8 mouse cellular contexts compared by ENCODE assay signal in the genomic region with DNA sequence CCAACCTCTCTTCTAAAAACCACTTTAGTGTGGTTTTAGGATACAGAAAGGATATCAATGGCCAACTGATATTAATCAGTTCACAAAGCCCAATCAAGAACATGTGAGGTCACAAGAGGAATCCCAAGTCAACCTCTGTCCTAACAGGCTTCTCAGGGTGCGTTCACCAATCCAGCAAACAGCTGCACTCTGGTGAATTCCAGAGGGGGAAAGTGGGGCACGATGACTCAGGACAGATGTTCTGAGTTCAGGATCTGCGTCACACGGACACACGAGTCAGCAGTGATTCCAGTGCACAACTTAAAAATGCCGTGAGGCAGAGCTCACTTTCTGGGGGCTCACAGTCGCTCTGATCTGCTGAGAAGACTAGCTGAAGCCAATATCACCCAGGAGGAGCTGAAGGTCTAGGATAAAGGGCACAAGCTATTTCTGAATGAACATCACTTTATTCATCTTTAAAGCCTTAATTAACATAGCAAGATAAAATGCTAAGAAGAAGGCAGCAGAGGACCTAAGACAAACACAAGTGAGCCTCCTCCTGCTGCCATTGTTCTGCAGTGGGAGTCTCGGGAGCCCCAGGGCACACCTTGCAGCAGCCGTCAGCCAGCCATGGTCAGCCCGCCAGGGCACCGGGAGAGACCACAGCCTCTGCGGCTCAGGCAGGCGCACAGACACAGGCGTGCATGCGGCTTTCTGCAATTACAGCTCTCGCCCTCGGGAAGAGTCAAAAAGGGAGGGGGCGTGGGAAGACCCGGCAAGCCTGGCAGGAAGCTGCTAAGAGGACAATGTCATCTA. TPM values are rescaled to one million over a fixed set of nuclear protein-coding genes. Genes with fewer than 3 reads are reported as not detected.
DNase-seq lines count a peak whose midpoint lies in the region; ATAC-seq lines count a peak whose summit lies in the region.

No protein-coding gene starts in this region.

- H3K9me3 ChIP-seq in hindbrain, embryonic 14.5 days (ENCODE audit: control insufficient read depth, low read length): no peaks in the 10 kb centered on the region

- ATAC-seq in CD4-positive, CD25-positive, alpha-beta regulatory T cell, adult 4 months: peak; percentile 27
- peak; percentile 72 for ATAC-seq in hindbrain, embryonic 14.5 days (ENCODE audit: low FRiP score)
- ATAC-seq in megakaryocyte, adult 5-6 weeks (ENCODE audit: poor library complexity, severe bottlenecking): peak; percentile 28; the same call in 1 of the 2 replicates

- H3K9ac ChIP-seq in hindbrain, embryonic 14.5 days: peak overlapping the region; percentile 77

- WGBS in hindbrain, embryonic 14.5 days: 17% methylated on average over 19 of the region's 19 CpGs

- peak overlapping the region; percentile 71 for H3K4me2 ChIP-seq in hindbrain, embryonic 14.5 days (replicated peaks)

- H3K4me1 ChIP-seq in hindbrain, embryonic 14.5 days (replicated peaks; ENCODE audit: control insufficient read depth, insufficient read depth, low read length): 0 out of 2 replicates have a peak, but pooled peaks cover 5% of the 10 kb centered on the region

- no peaks in the 10 kb centered on the region for H3K27me3 ChIP-seq in hindbrain, embryonic 14.5 days (ENCODE audit: control insufficient read depth, insufficient read depth, low read length)

- peak; percentile 33 for DNase-seq in gastrocnemius, adult 18-20 months (ENCODE audit: low spot score)
- DNase-seq in gastrocnemius, postnatal 4 days (ENCODE audit: low spot score in 2 of 2): no peak
- peak; percentile 71 for DNase-seq in embryo, embryonic 9.5 days (ENCODE audit: extremely low spot score)
- DNase-seq in hindbrain, embryonic 14.5 days (ENCODE audit: low spot score): peak; percentile 72
- DNase-seq in right cerebral cortex, postnatal 36 days (ENCODE audit: low spot score in 2 of 2): peak; percentile 21 to 48
- no peak for DNase-seq in urinary bladder, postnatal 36 days (ENCODE audit: low spot score in 2 of 2)

- peak overlapping the region; percentile 51 for H3K4me3 ChIP-seq in hindbrain, embryonic 14.5 days (replicated peaks; ENCODE audit: low read length)

- no peaks in the 10 kb centered on the region for H3K36me3 ChIP-seq in hindbrain, embryonic 14.5 days (replicated peaks; ENCODE audit: control insufficient read depth, insufficient read depth)

- H3K27ac ChIP-seq in hindbrain, embryonic 14.5 days: peak overlapping the region; percentile 82

RNA-seq across cellular contexts. Expression of gene Ttc39b, which starts 39.9 kb away (rescaled TPM):
- 1 to 10 TPM; 5.0 to 6.0 TPM for total RNA-seq in gastrocnemius, adult 18-20 months (2021)
- total RNA-seq in gastrocnemius, postnatal 4 days (2021): 1 to 10 TPM; 6.5 to 9.2 TPM
- polyA plus RNA-seq in CD4-positive, CD25-positive, alpha-beta regulatory T cell, adult 4 months (2017; shearing (Covaris generic)): 100 to 1,000 TPM in 1 of 2 experiments, 10 to 100 TPM in 1; 90.9 to 104 TPM
- polyA plus RNA-seq in hindbrain, embryonic 14.5 days (2014; fragmentation: Nextera tagmentation; extraction: Ambion mirVana): 8.2 and 9.0 TPM in 2 replicates
- 4.4 and 5.3 TPM in 2 replicates for total RNA-seq in megakaryocyte, adult 5-6 weeks (2015)
- 4.9 and 5.0 TPM in 2 replicates for total RNA-seq in megakaryocyte, adult 5-6 weeks (2017)

Comparison
In these comparisons a context has a peak if more than half of its experiments do, and no peak if none do; other contexts are left out.
1. DNase-seq: peak in gastrocnemius, adult 18-20 months (single experiment), embryo, embryonic 9.5 days (single experiment), hindbrain, embryonic 14.5 days (single experiment) and right cerebral cortex, postnatal 36 days (2 of 2); none in gastrocnemius, postnatal 4 days (0 of 2) and urinary bladder, postnatal 36 days (0 of 2).
2. Peak in every context shown above with its lines, with median percentiles within 50 percentile points of each other: ATAC-seq.